Mouse (Mus musculus) small intestine, adult 2 months (tissue): ENCODE data around the gene Mtmr14. TPM values are rescaled to one million over a fixed set of nuclear protein-coding genes. Genes with fewer than 3 reads are reported as not detected.

Experiments
- H3K27ac ChIP-seq: fragments of 200-500 bp; 2 replicates; pipeline ENCODE4 v1.5.1; 2012; ENCODE audit warnings: low read depth, low read length, control low read depth, inconsistent platforms; ENCODE audit not compliant: insufficient read depth
- H3K27me3 ChIP-seq: fragments of 200-500 bp; 2 replicates; pipeline ENCODE4 v1.6.1; 2012; ENCODE audit warnings: mild to moderate bottlenecking, moderate library complexity, low read length, inconsistent platforms; ENCODE audit not compliant: control insufficient read depth, insufficient read depth
- H3K36me3 ChIP-seq: fragments of 200-500 bp; 2 replicates; pipeline ENCODE4 v1.6.1; 2012; ENCODE audit warnings: mild to moderate bottlenecking, low read length, control low read depth, inconsistent platforms; ENCODE audit not compliant: control insufficient read depth, insufficient read depth
- H3K4me1 ChIP-seq: fragments of 200-500 bp; 2 replicates; pipeline ENCODE4 v1.6.1; 2012; ENCODE audit warnings: low read length, inconsistent platforms, mixed read lengths; ENCODE audit not compliant: control insufficient read depth, insufficient read depth, insufficient read length
- H3K4me3 ChIP-seq: fragments of 200-500 bp; 2 replicates; pipeline ENCODE4 v1.5.1; 2012; ENCODE audit warnings: low read depth, mild to moderate bottlenecking, control low read depth, inconsistent platforms, low read length, moderate library complexity
- CTCF ChIP-seq: fragments of 200-500 bp; IDR thresholded peaks from 2 replicates; pipeline ENCODE4 v1.5.1; 2012; ENCODE audit warnings: low read depth, mild to moderate bottlenecking, control low read depth, inconsistent platforms, low read length, moderate library complexity, mixed read lengths; ENCODE audit not compliant: insufficient replicate concordance, insufficient read length; ENCODE audit errors: extremely low read depth
- POLR2A ChIP-seq: fragments of 200-500 bp; IDR thresholded peaks from 2 replicates; pipeline ENCODE4 v1.6.1; 2012; ENCODE audit warnings: low read depth, mild to moderate bottlenecking, control low read depth, inconsistent platforms, low read length, moderate library complexity
- WGBS: fragments of 180-500 bp; shearing (Covaris S2); methylation state at CpG from one replicate; pipeline ENCODE4 v1.1.7; 2018; 5-methylcytosine and 5-hydroxymethylcytosine counted together
- polyA plus RNA-seq: library from polyadenylated mRNA; depleted of rRNA; stranded (reverse); fragments of >200 nt; gene quantifications from 2 replicates; pipeline ENCODE4 v1.2.3, GENCODE M21; 2012

Mtmr14 gene
- polyA plus RNA-seq, 1 experiment, result 66.0 TPM

- no peaks in the 10 kb centered on the region for H3K27me3 ChIP-seq
- no peak overlapping the region for H3K4me3 ChIP-seq
- no peaks in the 10 kb centered on the region for H3K4me1 ChIP-seq
- TF ChIP-seq POLR2A (no peak), CTCF (no peak)
- no peak overlapping the region for H3K27ac ChIP-seq
- WGBS, result 86% methylated on average over 8 of the region's 8 CpGs
- H3K36me3 ChIP-seq, result peaks cover 71% of the 10 kb centered on the region
These were observed 23.7 kb downstream of the Mtmr14 start for GRCm38 (mm10) chr6:113261174-113261858.

GRCm38 (mm10) chr6:113263531-113263930 lies 25.9 kb downstream of the Mtmr14 start:
- Histone ChIP-seq H3K4me3 (no peak overlapping the region), H3K4me1 (no peaks in the 10 kb centered on the region), H3K27me3 (no peaks in the 10 kb centered on the region), H3K36me3 (peaks cover 76% of the 10 kb centered on the region), H3K27ac (no peak overlapping the region)
- TF ChIP-seq POLR2A (no peak), CTCF (no peak)
- 90% methylated on average over 6 of the region's 6 CpGs for whole genome bisulfite sequencing

GRCm38 (mm10) chr6:113264429-113264828 lies 26.8 kb downstream of the Mtmr14 start:
- Histone ChIP-seq H3K36me3 (peaks cover 76% of the 10 kb centered on the region), H3K27me3 (no peaks in the 10 kb centered on the region), H3K27ac (no peak overlapping the region), H3K4me1 (no peaks in the 10 kb centered on the region), H3K4me3 (no peak overlapping the region)
- no peak for TF ChIP-seq CTCF
- TF ChIP-seq POLR2A, result no peak
- 86% methylated on average over 8 of the region's 8 CpGs for WGBS

- WGBS, result 88% methylated on average over 7 of the region's 7 CpGs
- Histone ChIP-seq H3K27ac (no peak overlapping the region), H3K36me3 (peaks cover 73% of the 10 kb centered on the region)
These were observed 29.5 kb downstream of the Mtmr14 start for GRCm38 (mm10) chr6:113266996-113267655.

GRCm38 (mm10) chr6:113267988-113268387 lies 30.3 kb downstream of the Mtmr14 start:
- no peaks in the 10 kb centered on the region for H3K27me3 ChIP-seq
- no peak overlapping the region for H3K4me3 ChIP-seq
- H3K27ac ChIP-seq, result no peak overlapping the region
- 100% methylated on average over 1 of the region's 1 CpGs for WGBS
- H3K4me1 ChIP-seq, result no peaks in the 10 kb centered on the region
- peaks cover 74% of the 10 kb centered on the region for H3K36me3 ChIP-seq
- TF ChIP-seq POLR2A (no peak), CTCF (no peak)

More at GRCm38 (mm10) chr6:113266996-113267655, 29.5 kb downstream of the Mtmr14 start:
- TF ChIP-seq POLR2A (no peak), CTCF (no peak)
- no peaks in the 10 kb centered on the region for H3K27me3 ChIP-seq
- H3K4me3 ChIP-seq, result no peak overlapping the region
- no peaks in the 10 kb centered on the region for H3K4me1 ChIP-seq

GRCm38 (mm10) chr6:113272365-113272764 lies 34.7 kb downstream of the Mtmr14 start:
- Histone ChIP-seq H3K36me3 (peaks cover 67% of the 10 kb centered on the region), H3K4me1 (no peaks in the 10 kb centered on the region)
- 80% methylated on average over 3 of the region's 3 CpGs for WGBS

GRCm38 (mm10) chr6:113276846-113277245 lies 39.2 kb downstream of the Mtmr14 start:
- WGBS, result 74% methylated on average over 4 of the region's 4 CpGs
- Histone ChIP-seq H3K36me3 (peaks cover 36% of the 10 kb centered on the region), H3K4me1 (no peaks in the 10 kb centered on the region), H3K27ac (no peak overlapping the region), H3K27me3 (no peaks in the 10 kb centered on the region; the same call in 1 of the 2 replicates), H3K4me3 (no peak overlapping the region)
- no peak for TF ChIP-seq POLR2A
- no peak for TF ChIP-seq CTCF

More at GRCm38 (mm10) chr6:113272365-113272764, 34.7 kb downstream of the Mtmr14 start:
- Histone ChIP-seq H3K27ac (no peak overlapping the region), H3K27me3 (no peaks in the 10 kb centered on the region), H3K4me3 (no peak overlapping the region)
- TF ChIP-seq CTCF, result no peak
- no peak for TF ChIP-seq POLR2A
